Mouse (Mus musculus): Measurements from ENCODE around the gene Gm7137. TPM values are rescaled to one million over a fixed set of nuclear protein-coding genes. Genes with fewer than 3 reads are reported as not detected.

Gene Gm7137
- polyA plus RNA-seq, 1 experiment from 2014 or later = not detected

Other genes with a start within 250 kb of the Gm7137 start
- gene Pttg1ip, start 206.5 kb downstream of the Gm7137 start, polyA plus RNA-seq (2014; fragmentation: Nextera tagmentation; extraction: Ambion mirVana) = 79.9 and 80.2 TPM in 2 replicates
- 235 and 260 TPM in 2 replicates for gene Sumo3, start 182.1 kb downstream of the Gm7137 start, polyA plus RNA-seq (2014; fragmentation: Nextera tagmentation; extraction: Ambion mirVana)
- gene Gm49325, start 182.0 kb downstream of the Gm7137 start, polyA plus RNA-seq (2014; fragmentation: Nextera tagmentation; extraction: Ambion mirVana) = 3.8 and 5.1 TPM in 2 replicates
- gene Ube2g2, start 165.9 kb downstream of the Gm7137 start, polyA plus RNA-seq (2014; fragmentation: Nextera tagmentation; extraction: Ambion mirVana) = 54.1 and 54.7 TPM in 2 replicates
- gene Tspear, start 101.6 kb downstream of the Gm7137 start, polyA plus RNA-seq (2014; fragmentation: Nextera tagmentation; extraction: Ambion mirVana) = 0.94 and 1.2 TPM in 2 replicates
- gene Gm19402, start 97.4 kb downstream of the Gm7137 start, polyA plus RNA-seq (2014; fragmentation: Nextera tagmentation; extraction: Ambion mirVana) = not detected in 2 replicates
- gene Gm9508, start 91.0 kb downstream of the Gm7137 start, polyA plus RNA-seq (2014; fragmentation: Nextera tagmentation; extraction: Ambion mirVana) = not detected in 2 replicates
- not detected in 2 replicates for gene Gm10272, start 81.6 kb downstream of the Gm7137 start, polyA plus RNA-seq (2014; fragmentation: Nextera tagmentation; extraction: Ambion mirVana)
- gene Gm10024, start 76.7 kb downstream of the Gm7137 start, polyA plus RNA-seq (2014; fragmentation: Nextera tagmentation; extraction: Ambion mirVana) = not detected in 2 replicates
- not detected in 2 replicates for gene Gm10142, start 72.4 kb downstream of the Gm7137 start, polyA plus RNA-seq (2014; fragmentation: Nextera tagmentation; extraction: Ambion mirVana)
- gene Krtap12-1, start 67.6 kb downstream of the Gm7137 start, polyA plus RNA-seq (2014; fragmentation: Nextera tagmentation; extraction: Ambion mirVana) = not detected in 2 replicates
- gene Gm10100, start 61.7 kb downstream of the Gm7137 start, polyA plus RNA-seq (2014; fragmentation: Nextera tagmentation; extraction: Ambion mirVana) = not detected in 2 replicates
- gene Gm18596, start 45.6 kb downstream of the Gm7137 start, polyA plus RNA-seq (2014; fragmentation: Nextera tagmentation; extraction: Ambion mirVana) = not detected in 2 replicates
- gene Gm9736, start 36.8 kb downstream of the Gm7137 start, polyA plus RNA-seq (2014; fragmentation: Nextera tagmentation; extraction: Ambion mirVana) = not detected in 2 replicates
- not detected in 2 replicates for gene Gm3233, start 28.5 kb downstream of the Gm7137 start, polyA plus RNA-seq (2014; fragmentation: Nextera tagmentation; extraction: Ambion mirVana)
- gene Gm3238, start 16.9 kb downstream of the Gm7137 start, polyA plus RNA-seq (2014; fragmentation: Nextera tagmentation; extraction: Ambion mirVana) = not detected in 2 replicates
- gene Gm7138, start 11.3 kb downstream of the Gm7137 start, polyA plus RNA-seq (2014; fragmentation: Nextera tagmentation; extraction: Ambion mirVana) = not detected in 2 replicates
- not detected in 2 replicates for gene Gm3250, start 5.7 kb downstream of the Gm7137 start, polyA plus RNA-seq (2014; fragmentation: Nextera tagmentation; extraction: Ambion mirVana)
- gene Gm9639, start 6.9 kb upstream of the Gm7137 start, polyA plus RNA-seq (2014; fragmentation: Nextera tagmentation; extraction: Ambion mirVana) = not detected in 2 replicates
- gene Gm19668, start 10.9 kb upstream of the Gm7137 start, polyA plus RNA-seq (2014; fragmentation: Nextera tagmentation; extraction: Ambion mirVana) = not detected in 2 replicates
- not detected in 2 replicates for gene Gm9507, start 23.6 kb upstream of the Gm7137 start, polyA plus RNA-seq (2014; fragmentation: Nextera tagmentation; extraction: Ambion mirVana)
- gene Gm2696, start 26.5 kb upstream of the Gm7137 start, polyA plus RNA-seq (2014; fragmentation: Nextera tagmentation; extraction: Ambion mirVana) = not detected in 2 replicates
- gene Krtap10-4, start 38.9 kb upstream of the Gm7137 start, polyA plus RNA-seq (2014; fragmentation: Nextera tagmentation; extraction: Ambion mirVana) = not detected in 2 replicates
- not detected in 2 replicates for gene Krtap10-10, start 47.7 kb upstream of the Gm7137 start, polyA plus RNA-seq (2014; fragmentation: Nextera tagmentation; extraction: Ambion mirVana)
- not detected in 2 replicates for gene Gm36176, start 58.6 kb upstream of the Gm7137 start, polyA plus RNA-seq (2014; fragmentation: Nextera tagmentation; extraction: Ambion mirVana)
- not detected in 2 replicates for gene Gm10318, start 64.7 kb upstream of the Gm7137 start, polyA plus RNA-seq (2014; fragmentation: Nextera tagmentation; extraction: Ambion mirVana)
- gene Gm3285, start 73.8 kb upstream of the Gm7137 start, polyA plus RNA-seq (2014; fragmentation: Nextera tagmentation; extraction: Ambion mirVana) = not detected in 2 replicates
- 19.6 and 20.3 TPM in 2 replicates for gene Lrrc3, start 114.3 kb upstream of the Gm7137 start, polyA plus RNA-seq (2014; fragmentation: Nextera tagmentation; extraction: Ambion mirVana)
- 6.3 and 6.4 TPM in 2 replicates for gene Trpm2, start 182.4 kb upstream of the Gm7137 start, polyA plus RNA-seq (2014; fragmentation: Nextera tagmentation; extraction: Ambion mirVana)
- gene 1810043G02Rik, start 190.3 kb upstream of the Gm7137 start, polyA plus RNA-seq (2014; fragmentation: Nextera tagmentation; extraction: Ambion mirVana) = 46.9 and 48.1 TPM in 2 replicates
- gene Pfkl, start 221.9 kb upstream of the Gm7137 start, polyA plus RNA-seq (2014; fragmentation: Nextera tagmentation; extraction: Ambion mirVana) = 93.5 and 98.2 TPM in 2 replicates